Mouse (Mus musculus) macrophage (primary cell): ENCODE data around the gene Rhot2. TPM values are rescaled to one million over a fixed set of nuclear protein-coding genes. Genes with fewer than 3 reads are reported as not detected.
A peak's percentile ranks its signal among the peaks of the same experiment; 100 is the strongest.

Experiments
- H3K27ac ChIP-seq: fragments of 350-480 bp; formaldehyde crosslinking; 2 replicates; pipeline ENCODE4 v1.9.0; 2021
- H3K36me3 ChIP-seq: fragments of 350-480 bp; formaldehyde crosslinking; 2 replicates; pipeline ENCODE4 v1.9.0; 2021; ENCODE audit errors: inconsistent target
- H3K4me3 ChIP-seq: fragments of 350-480 bp; formaldehyde crosslinking; 2 replicates; pipeline ENCODE4 v1.9.0; 2021; ENCODE audit errors: inconsistent target
- H3K79me2 ChIP-seq: fragments of 350-480 bp; formaldehyde crosslinking; 2 replicates; pipeline ENCODE4 v1.9.0; 2021; ENCODE audit errors: inconsistent target
- WGBS: methylation state at CpG from one replicate; pipeline ENCODE4 v1.1.7; 2026; ENCODE audit warnings: inconsistent platforms; ENCODE audit not compliant: missing documents; 5-methylcytosine and 5-hydroxymethylcytosine counted together
- polyA plus RNA-seq: library from polyadenylated mRNA; stranded (reverse); fragments of 250-400 nt; gene quantifications from 3 replicates; pipeline ENCODE4 v1.2.4, GENCODE M21; 2018; ENCODE audit warnings: inconsistent platforms

Rhot2 gene
- polyA plus RNA-seq, 1 experiment from 2014 or later = 20.6 TPM

GRCm38 (mm10) chr17:25794197-25794596 is 50.5 kb downstream of the Rhot2 start:
- peaks cover 7% of the 10 kb centered on the region; the same call in 1 of the 2 replicates for H3K36me3 ChIP-seq
- peaks cover 15% of the 10 kb centered on the region; the same call in 1 of the 2 replicates for H3K79me2 ChIP-seq
- H3K4me3 ChIP-seq = no peak overlapping the region
- WGBS = 96% methylated on average over 13 of the region's 13 CpGs
- no peak overlapping the region for H3K27ac ChIP-seq

- peaks cover 14% of the 10 kb centered on the region; the same call in 1 of the 2 replicates for H3K36me3 ChIP-seq
- H3K27ac ChIP-seq = peak within 1 kb of the TSS; percentile 78
- WGBS = 0% methylated on average over 14 of the region's 14 CpGs
- peak within 1 kb of the TSS; percentile 91 for H3K4me3 ChIP-seq
- H3K79me2 ChIP-seq = peaks cover 15% of the 10 kb centered on the region; the same call in 1 of the 2 replicates
Observed at GRCm38 (mm10) chr17:25792615-25793014, 52.0 kb downstream of the Rhot2 start, which contains the start of gene Fam173a. TSS of gene Fam173a (minus strand) at chr17:25792901.

GRCm38 (mm10) chr17:25791843-25792527 is 52.7 kb downstream of the Rhot2 start:
- H3K4me3 ChIP-seq = peak overlapping the region; percentile 91
- peaks cover 14% of the 10 kb centered on the region; the same call in 1 of the 2 replicates for H3K36me3 ChIP-seq
- H3K27ac ChIP-seq = peak overlapping the region; percentile 78
- H3K79me2 ChIP-seq = peaks cover 15% of the 10 kb centered on the region; the same call in 1 of the 2 replicates
- 1% methylated on average over 42 of the region's 45 CpGs for WGBS

- Histone ChIP-seq H3K27ac (peak overlapping the region; percentile 78), H3K79me2 (peaks cover 15% of the 10 kb centered on the region; the same call in 1 of the 2 replicates), H3K36me3 (peaks cover 14% of the 10 kb centered on the region; the same call in 1 of the 2 replicates), H3K4me3 (peak overlapping the region; percentile 91)
- WGBS = 28% methylated on average over 19 of the region's 19 CpGs
Observed at GRCm38 (mm10) chr17:25791320-25791842, 53.3 kb downstream of the Rhot2 start.

Other genes starting within 250 kb of the Rhot2 start
- not detected in 3 replicates for gene Gng13, start 127.7 kb downstream of the Rhot2 start, polyA plus RNA-seq
- 0.80 to 5.9 TPM (median 1.1 TPM) in 3 replicates for gene Chtf18, start 117.4 kb downstream of the Rhot2 start, polyA plus RNA-seq
- 5.9 to 11.6 TPM (median 7.3 TPM) in 3 replicates for gene Rpusd1, start 117.2 kb downstream of the Rhot2 start, polyA plus RNA-seq
- not detected in 3 replicates for gene Mslnl, start 108.8 kb downstream of the Rhot2 start, polyA plus RNA-seq
- gene Msln, start 90.5 kb downstream of the Rhot2 start, polyA plus RNA-seq = not detected in 3 replicates
- gene Narfl, start 71.1 kb downstream of the Rhot2 start, polyA plus RNA-seq = 19.4 to 20.9 TPM (median 19.5 TPM) in 3 replicates
- 10.9 to 28.1 TPM (median 26.5 TPM) in 3 replicates for gene Haghl, start 59.2 kb downstream of the Rhot2 start, polyA plus RNA-seq
- not detected in 3 replicates for gene Ccdc78, start 58.3 kb downstream of the Rhot2 start, polyA plus RNA-seq
- gene Fam173a, start 52.0 kb downstream of the Rhot2 start, polyA plus RNA-seq = 12.9 to 59.3 TPM (median 54.8 TPM) in 3 replicates
- gene AC134908.4, start 49.2 kb downstream of the Rhot2 start, polyA plus RNA-seq = not detected in 3 replicates
- 3.0 to 22.9 TPM (median 8.0 TPM) in 3 replicates for gene Metrn, start 47.7 kb downstream of the Rhot2 start, polyA plus RNA-seq
- 0.13 to 0.33 TPM (median 0.32 TPM) in 3 replicates for gene Fbxl16, start 35.8 kb downstream of the Rhot2 start, polyA plus RNA-seq
- 8.8 to 13.8 TPM (median 9.0 TPM) in 3 replicates for gene Wdr24, start 21.2 kb downstream of the Rhot2 start, polyA plus RNA-seq
- 15.2 to 28.3 TPM (median 18.9 TPM) in 3 replicates for gene Jmjd8, start 16.0 kb downstream of the Rhot2 start, polyA plus RNA-seq
- gene Stub1, start 11.4 kb downstream of the Rhot2 start, polyA plus RNA-seq = 74.2 to 109 TPM (median 78.5 TPM) in 3 replicates
- 0.16 to 0.97 TPM in 2 of 3 replicates, not detected in the other for gene Rhbdl1, start 7.6 kb downstream of the Rhot2 start, polyA plus RNA-seq
- gene Gm20683, start 3.1 kb downstream of the Rhot2 start, polyA plus RNA-seq = 0.09 to 1.1 TPM (median 0.43 TPM) in 3 replicates
- 1.5 to 2.9 TPM (median 2.5 TPM) in 3 replicates for gene Wdr90, start 16.6 kb upstream of the Rhot2 start, polyA plus RNA-seq
- gene Mcrip2, start 23.9 kb upstream of the Rhot2 start, polyA plus RNA-seq = 5.6 to 15.2 TPM (median 7.1 TPM) in 3 replicates
- 3.3 to 5.5 TPM (median 5.2 TPM) in 3 replicates for gene Mettl26, start 30.2 kb upstream of the Rhot2 start, polyA plus RNA-seq
- 0.13 to 0.32 TPM (median 0.20 TPM) in 3 replicates for gene Wfikkn1, start 36.0 kb upstream of the Rhot2 start, polyA plus RNA-seq
- 13.7 to 21.8 TPM (median 16.8 TPM) in 3 replicates for gene Rab40c, start 74.9 kb upstream of the Rhot2 start, polyA plus RNA-seq
- gene Pigq, start 100.1 kb upstream of the Rhot2 start, polyA plus RNA-seq = 33.1 to 43.2 TPM (median 35.1 TPM) in 3 replicates
- not detected in 3 replicates for gene Nhlrc4, start 100.1 kb upstream of the Rhot2 start, polyA plus RNA-seq
- gene A930017K11Rik, start 107.7 kb upstream of the Rhot2 start, polyA plus RNA-seq = not detected in 3 replicates
- gene Capn15, start 140.9 kb upstream of the Rhot2 start, polyA plus RNA-seq = 5.2 to 13.5 TPM (median 5.9 TPM) in 3 replicates
- gene Rab11fip3, start 224.7 kb upstream of the Rhot2 start, polyA plus RNA-seq = 5.3 to 7.6 TPM (median 6.3 TPM) in 3 replicates
- 19.8 to 24.2 TPM (median 23.4 TPM) in 3 replicates for gene Decr2, start 245.5 kb upstream of the Rhot2 start, polyA plus RNA-seq